Mouse (Mus musculus) gastrocnemius, postnatal 14 days (tissue): Measurements from ENCODE around the gene Pkm. TPM values are rescaled to one million over a fixed set of nuclear protein-coding genes. Genes with fewer than 3 reads are reported as not detected.

Source experiments
- DNase-seq: peaks from one replicate; pipeline ENCODE4 v3.0.0; 2021; ENCODE audit warnings: mixed read lengths
- intact Hi-C: fragments of 180-260 bp; cut with DNase I; formaldehyde crosslinking; loops from one replicate; pipeline ENCODE4 v1.15.1; 2025; ENCODE audit warnings: low total_unique reads
- long read RNA-seq, 2 experiments: library from polyadenylated mRNA; stranded (forward); transcript quantifications; one replicate each; pipeline ENCODE4 v2.0.0; 2021
- total RNA-seq, 2 experiments: library from RNA; stranded (reverse); gene quantifications; 2 replicates each; pipeline ENCODE4 v1.2.3; 2021

Pkm gene
- total RNA-seq, result 1,000 to 10,000 TPM; 2,510 to 2,651 TPM
- long read RNA-seq, experiment 1, transcript Pkm-201 (11 exons, 2,432 nt), result minor isoform, 84 of 5,446 reads
- long read RNA-seq, experiment 1, transcript Pkm-202 (11 exons, 2,041 nt), result major isoform, 4,841 of 5,446 reads
- long read RNA-seq, experiment 1, partial matches to known transcripts, result 324 of 5,446 reads
- long read RNA-seq, experiment 1, other reads (novel, unspliced or antisense), result 197 of 5,446 reads
- long read RNA-seq, experiment 2, transcript Pkm-201 (11 exons, 2,432 nt), result minor isoform, 95 of 5,769 reads
- long read RNA-seq, experiment 2, transcript Pkm-202 (11 exons, 2,041 nt), result major isoform, 5,158 of 5,769 reads
- long read RNA-seq, experiment 2, partial matches to known transcripts, result 328 of 5,769 reads
- long read RNA-seq, experiment 2, other reads (novel, unspliced or antisense), result 188 of 5,769 reads

DNA sequence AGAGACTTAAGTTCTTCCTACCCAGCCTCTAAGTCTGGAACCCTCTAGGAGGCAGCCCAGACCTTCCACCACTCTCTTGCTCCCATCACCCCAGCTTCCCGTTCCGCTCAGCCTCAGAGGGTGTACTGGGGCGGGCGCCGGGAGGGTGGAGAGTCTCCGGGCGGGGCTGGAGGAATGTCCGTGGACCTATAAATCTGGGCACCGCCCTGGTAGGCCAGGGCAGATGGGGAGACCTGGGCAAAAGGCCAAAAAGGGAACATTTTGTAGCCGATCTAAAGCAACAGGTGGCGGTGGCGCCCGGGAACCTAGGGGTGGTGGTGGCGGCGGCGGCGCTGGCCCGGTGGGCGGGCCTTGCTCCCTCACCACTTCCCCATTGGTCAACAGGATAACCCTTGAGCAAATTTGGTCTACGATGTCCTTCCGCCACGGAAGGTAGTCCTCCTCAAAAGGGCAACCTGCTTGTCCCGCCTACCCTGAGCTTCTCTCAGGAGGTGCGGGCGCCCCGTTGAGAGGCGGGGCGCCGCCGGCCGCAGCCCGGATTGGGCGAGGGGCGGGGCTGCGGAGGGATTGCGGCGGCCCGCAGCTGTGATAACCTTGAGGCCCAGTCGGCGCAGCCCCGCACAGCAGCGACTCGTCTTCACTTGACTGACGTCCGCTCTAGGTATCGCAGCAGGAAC is at the start of gene Pkm:
Gene Pkm, plus strand, starts transcription at position 411 of the 677 bp plus-strand sequence.
- intact Hi-C loops, result no loop called here
- DNase-seq, result peak; percentile 94

DNA sequence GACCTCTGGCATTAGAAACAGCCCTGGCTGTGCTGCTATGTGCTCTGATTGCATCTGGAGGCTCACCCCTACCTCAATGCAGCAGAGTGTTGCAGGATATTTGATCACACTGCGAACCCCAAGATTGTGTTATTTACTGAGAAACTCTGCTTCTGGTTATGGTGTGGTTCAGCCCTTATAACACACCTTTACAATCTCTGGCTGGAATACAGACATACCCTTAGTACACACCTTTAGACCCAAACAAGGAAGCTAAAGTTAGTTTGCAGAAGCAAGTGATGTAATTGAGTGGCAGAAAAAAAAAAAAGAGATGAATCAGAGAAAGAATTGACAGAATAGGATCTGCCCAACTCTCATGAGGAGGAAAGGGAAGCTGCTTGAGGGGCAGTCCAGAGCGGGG is 45.2 kb upstream of the Pkm start:
- no peak for DNase-seq
- intact Hi-C loops, result no loop called here

DNA sequence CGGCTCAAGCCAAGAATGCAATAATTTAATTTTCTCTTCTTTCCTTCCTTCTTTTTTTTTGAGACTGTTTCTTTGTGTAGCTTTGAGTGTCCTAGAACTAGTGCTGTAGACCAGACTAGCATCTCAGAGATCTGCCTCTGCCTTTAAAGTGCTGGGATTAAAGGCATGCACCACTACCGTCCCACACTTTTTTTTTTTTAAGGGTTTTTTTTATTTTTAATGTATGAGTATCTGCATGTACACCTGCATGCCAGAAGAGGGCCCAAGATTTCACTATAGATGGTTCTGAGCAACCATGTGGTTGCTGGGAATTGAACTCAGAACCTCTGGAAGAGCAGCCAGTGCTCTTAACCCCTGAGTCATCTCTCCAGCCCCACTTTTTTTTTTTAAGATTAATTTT is 40.4 kb upstream of the Pkm start:
- no peak for DNase-seq
- intact Hi-C loops, result no loop called here

DNA sequence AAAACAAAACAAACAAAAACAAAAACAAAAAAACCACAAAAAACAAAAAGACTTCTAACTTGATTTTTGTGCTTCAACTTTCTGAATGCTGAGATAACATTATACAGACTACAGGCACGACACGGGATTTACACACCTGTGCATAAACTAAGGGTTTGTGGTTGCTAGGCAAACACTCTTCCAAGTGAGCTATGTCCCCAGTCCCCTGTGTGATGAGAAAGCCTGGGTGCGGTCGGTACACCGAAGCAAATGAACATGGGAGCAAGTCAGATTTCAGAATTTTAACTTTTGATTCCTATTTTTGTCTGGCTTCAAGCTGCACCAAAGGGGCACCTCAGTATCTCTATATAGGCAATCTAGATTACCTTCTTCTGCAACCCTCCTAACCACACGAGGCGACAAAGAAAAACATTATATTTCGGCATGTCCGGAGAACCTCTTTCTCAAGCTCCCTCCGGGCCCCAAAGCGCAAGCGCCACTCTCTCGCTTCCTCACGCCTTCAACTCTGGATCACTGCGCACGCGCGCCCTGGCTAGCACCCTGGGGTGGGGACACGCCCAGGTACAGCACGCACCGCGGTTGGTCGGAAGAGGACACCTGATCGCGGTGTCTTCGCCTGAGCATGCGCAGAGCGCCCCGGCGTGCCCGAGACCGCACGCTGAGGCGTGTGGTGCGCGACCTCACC is 39.4 kb upstream of the Pkm start, which contains the start of gene Parp6:
Gene Parp6, plus strand, starts transcription at position 663 of the 685 bp plus-strand sequence.
- DNase-seq, result peak; percentile 100
- intact Hi-C loops, result no loop called here

DNA sequence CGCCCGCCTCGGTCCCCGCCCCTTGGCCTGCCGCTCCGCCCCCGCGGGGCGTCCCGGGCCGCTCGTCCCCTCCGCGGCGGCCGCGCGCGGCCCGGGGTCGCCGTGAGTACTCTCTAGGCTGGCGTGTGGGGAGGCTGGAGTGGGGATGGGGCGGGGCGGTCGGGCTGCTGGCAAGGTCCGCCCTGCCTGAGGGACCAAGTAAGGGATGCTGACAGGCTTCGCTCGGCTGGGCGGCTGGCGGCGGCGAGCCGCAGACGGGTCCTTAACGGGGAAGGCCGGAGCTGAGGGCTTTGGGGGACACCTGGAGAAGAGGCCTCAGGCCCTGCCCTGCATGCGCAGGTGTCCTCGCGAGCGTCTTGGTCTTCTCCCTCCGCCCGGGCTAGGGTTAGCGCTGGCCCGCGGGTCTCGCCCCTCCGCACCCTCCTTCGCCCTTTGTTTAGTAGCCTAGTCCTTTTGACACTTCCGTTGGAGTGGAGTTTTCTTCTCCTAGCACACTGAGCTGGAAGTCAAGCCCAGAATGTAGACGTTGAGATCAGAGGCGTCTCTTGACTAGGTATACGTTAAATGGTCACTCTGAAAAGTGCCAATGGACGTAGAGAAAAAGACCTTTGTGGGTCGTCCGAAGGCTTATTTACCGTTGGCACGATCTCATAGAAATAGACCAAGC is 38.7 kb upstream of the Pkm start:
- intact Hi-C loops, result no loop called here
- no peak for DNase-seq

DNA sequence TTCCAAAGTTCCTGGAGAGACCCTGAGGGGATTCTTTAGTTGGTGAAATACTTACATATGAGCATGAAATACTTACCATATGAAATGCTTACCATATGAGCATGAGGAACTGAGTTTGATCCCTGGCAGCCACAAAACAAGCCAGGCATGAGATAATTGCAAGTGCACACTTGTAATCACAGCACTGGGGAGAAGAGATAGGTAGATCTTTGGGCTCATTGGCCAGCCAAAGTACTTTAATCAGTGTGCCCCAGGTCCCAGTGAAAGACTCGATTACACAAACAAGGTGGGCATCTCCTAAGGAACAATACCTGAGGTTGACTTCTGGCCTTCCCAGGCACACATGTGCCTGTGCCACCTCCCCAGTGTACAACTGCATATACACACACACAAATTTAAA is 17.8 kb upstream of the Pkm start:
- DNase-seq, result no peak
- intact Hi-C loops, result no loop called here

DNA sequence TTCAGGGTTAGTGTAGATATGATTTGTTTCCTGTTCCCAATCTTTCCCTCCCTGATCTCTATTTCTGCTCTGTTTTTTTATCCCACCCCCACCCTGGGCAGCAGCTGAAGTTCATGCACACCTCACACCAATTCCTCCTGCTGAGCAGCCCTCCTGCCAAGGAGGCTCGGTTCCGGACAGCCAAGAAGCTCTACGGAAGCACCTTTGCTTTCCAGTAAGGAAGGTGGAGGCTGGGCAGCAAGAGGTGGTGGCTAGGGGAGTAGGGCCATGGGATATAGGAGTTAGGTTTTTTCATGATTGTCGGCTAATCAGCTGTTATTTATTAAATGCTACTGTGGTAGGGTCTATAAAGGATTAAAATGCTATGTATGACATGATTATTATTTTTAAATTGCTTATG is 16.2 kb upstream of the Pkm start:
- no peak for DNase-seq
- intact Hi-C loops, result no loop called here

DNA sequence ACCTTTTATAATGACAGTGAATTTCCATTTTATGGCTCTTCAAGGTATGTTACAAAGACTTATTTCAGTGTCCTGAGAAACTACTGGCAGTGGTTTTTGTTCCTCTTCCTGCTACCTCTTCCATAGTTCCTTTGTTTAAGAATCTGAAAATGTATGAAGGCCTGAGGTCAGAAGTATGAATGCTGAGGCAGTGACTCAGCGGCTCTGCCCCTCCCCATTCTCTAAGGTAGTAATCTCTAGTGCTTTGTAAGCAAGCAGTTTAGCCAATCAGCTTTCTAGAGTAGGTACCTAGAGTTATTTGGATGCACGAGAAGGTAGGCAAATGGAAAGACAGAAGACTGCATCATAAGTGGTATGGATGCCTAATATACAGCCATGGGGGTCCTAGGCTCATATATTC is 14.8 kb upstream of the Pkm start:
- intact Hi-C loops, result no loop called here
- DNase-seq, result no peak

DNA sequence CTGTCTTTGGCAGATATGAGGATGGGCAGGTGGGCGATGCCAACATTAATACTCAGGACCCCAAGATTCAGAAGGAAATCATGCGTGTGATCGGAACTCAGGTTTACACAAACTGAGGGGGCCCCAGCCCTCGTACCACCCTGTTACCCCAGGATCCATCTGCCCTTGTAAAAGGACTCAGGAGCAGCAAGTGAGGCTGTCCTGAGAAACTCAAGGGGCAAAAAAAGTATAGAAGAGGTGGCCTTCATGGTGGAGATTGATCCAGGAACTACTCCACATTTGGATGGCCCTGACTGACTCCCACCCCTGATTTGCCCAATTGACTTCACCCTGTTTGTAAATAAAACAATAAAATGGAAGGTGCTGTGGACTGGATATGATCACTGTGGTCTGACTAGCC is 6.3 kb upstream of the Pkm start:
- intact Hi-C loops, result no loop called here
- DNase-seq, result no peak

DNA sequence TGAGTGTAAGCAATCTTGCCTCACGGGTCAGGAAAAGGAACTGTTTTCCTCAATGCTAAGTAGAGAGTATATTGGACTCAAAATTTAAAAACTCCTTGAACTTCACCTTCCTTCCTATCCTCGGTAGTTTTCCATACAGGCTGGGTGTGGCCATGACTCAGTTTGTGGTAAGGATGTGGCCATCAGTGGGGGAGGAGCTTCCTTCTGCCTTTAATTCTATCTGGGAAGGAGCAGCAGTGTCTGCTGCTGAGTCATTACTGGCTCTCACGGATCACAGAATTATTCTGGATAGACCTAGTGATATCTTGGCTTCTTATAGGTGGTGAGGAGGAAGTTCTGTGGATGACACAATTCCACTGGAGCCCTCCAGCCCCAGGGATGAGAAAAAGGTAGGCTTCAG is 2.8 kb upstream of the Pkm start:
- no peak for DNase-seq
- intact Hi-C loops, result no loop called here

DNA sequence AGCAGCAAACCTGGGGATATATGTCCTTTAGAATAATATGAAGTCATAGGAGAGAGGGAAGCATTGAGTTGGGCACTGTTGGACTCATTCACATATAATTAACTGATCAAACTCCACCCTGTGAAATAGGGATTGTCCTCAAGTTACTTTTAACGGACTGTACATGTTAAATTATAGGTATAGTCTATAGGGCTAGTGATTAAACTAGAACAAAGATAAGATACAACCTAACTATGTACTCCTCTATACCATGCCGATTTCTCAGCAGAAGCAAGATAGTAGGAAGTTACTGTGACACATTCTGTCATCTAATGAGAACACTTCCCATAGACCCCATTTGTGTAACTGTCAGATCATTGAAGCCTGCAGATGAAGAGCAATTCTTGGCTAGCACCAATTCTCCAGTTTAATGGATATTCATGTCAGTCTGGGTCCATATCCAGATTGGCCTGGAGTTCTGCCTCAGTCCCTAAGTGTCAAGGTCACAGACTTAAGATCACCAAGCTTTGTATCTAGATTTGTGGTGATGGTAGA is 1.7 kb upstream of the Pkm start:
- intact Hi-C loops, result no loop called here
- no peak for DNase-seq

DNA sequence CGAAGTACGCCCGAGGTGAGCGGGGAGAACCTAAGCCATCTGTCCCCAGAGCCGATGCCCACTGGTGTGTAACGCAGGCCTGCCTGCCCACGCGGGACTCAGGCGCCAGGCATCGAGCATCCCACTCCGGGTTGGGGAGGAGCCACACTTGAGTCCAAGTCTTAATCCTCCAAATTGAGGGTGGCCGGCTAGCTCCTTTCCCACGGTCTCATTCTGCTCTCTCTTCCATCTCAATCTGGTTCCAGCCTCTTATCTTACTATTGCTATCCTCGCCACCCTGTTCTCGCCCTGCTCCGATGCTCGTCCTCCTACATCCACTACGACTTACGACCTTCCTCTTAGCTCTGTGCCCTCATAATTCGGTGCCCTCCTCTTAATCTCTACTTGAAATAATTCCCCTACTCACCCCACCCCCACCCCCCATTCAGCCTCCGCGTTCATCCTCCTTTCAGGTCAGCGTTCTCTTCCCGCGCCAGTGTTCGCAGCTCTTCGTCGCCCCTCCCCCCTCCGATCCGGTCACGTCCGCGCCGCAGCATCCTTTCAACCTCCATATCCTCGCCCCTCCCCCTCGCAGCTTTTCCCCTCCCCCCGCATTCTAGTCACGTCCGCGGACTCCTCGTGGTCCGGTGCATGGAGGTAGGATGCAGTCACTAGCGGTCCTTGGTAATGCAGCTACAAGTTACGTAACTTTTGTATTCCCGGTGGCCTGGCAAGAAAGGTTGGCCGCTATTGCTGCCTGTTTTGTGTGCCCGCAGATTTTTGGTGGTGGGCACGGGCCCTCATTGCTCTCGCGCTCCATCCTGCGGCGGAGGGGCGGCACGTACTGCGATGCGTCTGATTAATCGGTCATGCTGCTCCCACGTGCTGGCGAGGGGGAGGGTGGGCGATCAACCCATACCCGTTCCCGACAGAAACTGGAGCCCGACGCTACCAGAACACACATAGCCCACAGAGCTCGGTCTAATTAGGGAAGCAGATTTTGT is 758 bp downstream of the Pkm start:
- DNase-seq, result peak; percentile 81
- intact Hi-C loops, result no loop called here

DNA sequence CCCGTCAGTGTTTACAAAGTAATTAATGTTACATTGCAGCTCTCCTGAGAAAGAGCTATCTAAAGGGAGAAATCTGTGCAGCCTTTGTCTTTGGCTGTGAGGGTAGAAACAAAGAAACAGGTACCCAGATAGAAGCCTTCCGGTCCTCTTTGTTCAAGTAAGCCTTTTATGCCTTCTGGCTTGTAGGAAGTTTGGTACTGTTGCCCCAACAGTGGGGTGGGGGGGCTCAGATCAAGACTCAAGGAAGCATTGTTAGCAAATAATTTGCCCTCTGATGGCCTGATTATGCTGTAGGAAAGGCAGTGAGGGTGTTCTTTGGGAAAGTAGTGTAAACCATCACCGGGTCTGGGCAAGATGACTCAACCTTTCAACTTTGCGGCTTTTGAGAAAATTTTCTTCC is 2.0 kb downstream of the Pkm start:
- intact Hi-C loops, result no loop called here
- DNase-seq, result no peak

DNA sequence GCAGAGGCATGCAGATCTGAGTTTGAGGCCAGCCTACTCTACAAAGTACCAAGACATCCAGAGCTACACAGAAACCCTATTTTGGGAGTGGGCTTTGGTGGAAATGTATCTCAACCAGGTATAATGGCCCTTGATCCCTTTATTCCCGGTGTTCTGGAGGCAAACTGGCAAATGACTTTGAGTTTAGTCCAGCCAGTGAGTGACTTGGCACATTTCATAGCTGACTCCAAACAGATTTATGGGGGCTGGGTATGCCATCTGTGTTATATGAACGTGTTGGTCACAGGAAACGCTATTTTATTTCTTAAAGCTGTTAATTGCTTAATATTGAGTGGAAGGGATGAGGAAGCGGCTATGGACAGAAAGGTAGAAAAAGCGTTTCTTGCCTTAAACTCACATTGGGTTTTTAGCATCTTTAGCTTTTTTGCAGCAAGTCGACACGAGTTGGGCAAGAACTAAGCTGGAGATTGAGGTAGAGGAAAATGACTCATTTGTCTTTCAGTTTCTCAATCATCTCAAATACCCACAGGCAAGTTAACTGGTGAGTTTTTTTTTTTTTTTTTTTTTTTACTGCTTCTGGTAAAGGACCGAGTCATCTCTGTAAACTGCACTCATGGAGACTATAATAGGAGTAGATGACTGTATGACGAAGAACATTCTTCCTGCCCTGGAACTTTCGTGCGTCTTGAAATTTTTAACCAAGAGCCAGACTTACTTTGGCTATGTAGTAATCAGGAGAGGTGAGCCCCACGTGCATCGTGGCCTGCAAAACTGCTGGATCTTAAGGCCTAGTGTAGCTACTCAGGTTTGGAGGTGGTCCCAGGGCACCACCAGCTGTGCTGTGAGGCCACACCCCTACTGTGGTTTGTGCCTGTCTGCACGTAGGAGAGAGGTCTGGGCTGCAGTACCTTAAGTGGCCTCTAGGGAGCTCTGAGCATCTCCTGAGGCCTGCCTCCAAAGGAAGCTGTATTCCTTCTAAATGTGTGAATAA is 3.2 kb downstream of the Pkm start:
- intact Hi-C loops, result no loop called here
- DNase-seq, result peak; percentile 88

DNA sequence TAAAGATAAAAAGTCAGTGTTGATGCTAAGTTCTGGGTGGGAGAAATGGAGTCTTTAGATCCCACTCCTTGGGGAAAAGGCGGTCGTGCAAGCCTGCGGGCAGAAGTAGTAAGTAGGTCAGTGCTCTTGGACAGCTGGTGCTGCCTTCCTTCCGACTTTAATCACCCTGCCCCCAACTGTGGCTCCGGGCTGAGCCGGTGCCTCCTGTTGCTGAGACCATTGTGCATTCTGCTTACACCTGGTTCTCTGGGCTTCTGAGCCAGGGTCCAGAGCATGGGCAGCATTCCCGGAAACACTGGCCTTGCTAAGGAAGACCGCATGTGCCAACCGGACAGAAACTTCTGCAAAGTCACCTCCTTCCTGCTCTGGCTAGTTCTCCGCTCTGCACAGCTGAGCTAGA is 4.3 kb downstream of the Pkm start:
- intact Hi-C loops, result no loop called here
- DNase-seq, result peak; percentile 77

DNA sequence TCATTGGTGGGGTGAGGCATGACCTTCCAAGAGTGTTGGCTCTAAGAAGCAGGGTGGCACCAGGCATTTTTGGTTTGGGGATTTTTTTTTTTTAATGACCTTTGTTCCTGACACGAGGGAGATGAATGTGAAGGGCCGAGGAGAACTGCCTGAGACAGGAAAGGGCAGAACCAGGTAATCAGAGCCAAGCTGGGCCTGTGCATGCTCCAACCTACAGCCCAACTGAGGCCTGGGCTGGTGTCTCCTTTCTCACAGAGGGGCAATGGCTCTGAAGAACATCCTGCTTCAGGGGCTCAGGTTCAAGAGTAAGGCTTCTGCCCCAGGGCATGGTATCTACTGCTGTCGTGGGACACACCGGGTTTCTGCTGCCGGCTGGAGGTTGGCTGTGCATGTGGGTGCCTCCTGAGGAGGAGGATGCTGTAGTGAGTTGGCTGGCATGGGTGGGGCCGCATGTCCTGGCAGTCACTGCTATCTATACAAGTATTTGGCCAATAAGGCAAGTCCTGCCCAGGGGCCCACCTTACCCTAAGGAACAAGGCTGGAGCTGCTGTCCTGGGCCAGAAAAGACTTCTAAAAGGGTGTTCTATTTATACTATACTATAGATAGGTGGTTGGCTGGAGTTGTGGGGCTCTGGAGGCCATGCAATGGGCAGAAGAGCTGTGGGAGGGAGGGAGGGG is 5.3 kb downstream of the Pkm start:
- intact Hi-C loops, result no loop called here
- DNase-seq, result no peak

DNA sequence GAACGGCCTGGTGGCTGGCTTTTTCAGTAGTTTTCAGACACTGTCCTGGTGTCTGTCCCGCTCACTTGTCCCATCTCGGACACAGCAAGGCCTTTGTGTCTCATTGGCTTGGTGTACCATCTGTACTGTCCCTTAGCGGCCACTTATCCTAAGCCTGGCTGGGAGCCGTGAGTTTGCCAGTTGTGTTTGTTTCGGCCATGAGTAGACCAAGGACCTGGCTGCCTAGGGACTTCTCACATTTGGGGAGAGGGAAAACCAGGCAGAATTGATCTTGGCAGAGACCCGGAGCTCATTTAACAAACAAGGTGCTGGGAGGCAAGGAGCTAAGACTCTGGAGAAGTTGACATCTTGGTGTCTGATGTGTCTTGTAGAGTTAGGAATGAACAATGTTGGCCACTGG is 7.1 kb downstream of the Pkm start:
- DNase-seq, result no peak
- intact Hi-C loops, result no loop called here
